Mouse (Mus musculus) cerebellum, adult 2 months (tissue): ENCODE data around the gene Plxnb1.

ENCODE experiments used
- CTCF ChIP-seq: fragments of 200-500 bp; IDR thresholded peaks from 2 replicates; pipeline ENCODE4 v1.5.1; 2011; ENCODE audit warnings: low read depth, mild to moderate bottlenecking, control low read depth, low read length, moderate library complexity, borderline replicate concordance; ENCODE audit not compliant: insufficient read depth
- POLR2A ChIP-seq: fragments of 200-500 bp; IDR thresholded peaks from 2 replicates; pipeline ENCODE4 v1.6.1; 2011; ENCODE audit warnings: low read length, control low read depth, borderline replicate concordance; ENCODE audit not compliant: insufficient read depth

DNA sequence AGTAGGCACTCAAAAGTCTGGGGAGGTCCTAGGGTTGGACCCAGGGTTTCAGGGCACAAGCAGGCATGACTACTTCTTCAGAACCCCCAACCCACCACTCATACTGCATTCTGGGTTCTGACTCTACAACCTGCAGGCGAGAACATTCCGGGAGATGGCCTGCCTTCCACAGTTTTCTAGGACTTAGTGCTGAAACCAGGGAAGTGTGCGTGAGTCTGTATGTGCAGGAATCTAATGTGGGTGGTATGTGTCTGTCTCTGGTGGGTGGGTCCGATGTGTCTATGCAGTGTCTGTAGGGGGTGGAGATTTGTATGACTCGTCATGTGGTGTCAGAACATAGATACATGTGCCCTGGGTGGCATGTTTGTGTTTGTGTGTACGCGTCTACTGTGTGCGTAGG, 3.2 kb downstream of the Plxnb1 start:
- TF ChIP-seq CTCF (no peak), POLR2A (no peak)
